Mouse (Mus musculus) telencephalon, adult 2 months (tissue): ENCODE measurements at regions not wholly inside any gene's neighbourhood (a gene's known extent, or its start where the extent isn't known, plus 50 kb on each side); places are given as distances from the start of the nearest gene placed in this dataset.

ENCODE experiments used
- DNase-seq: peaks from one replicate; pipeline ENCODE4 v3.0.0-alpha.2; 2011; ENCODE audit warnings: low read depth, low spot score

DNA sequence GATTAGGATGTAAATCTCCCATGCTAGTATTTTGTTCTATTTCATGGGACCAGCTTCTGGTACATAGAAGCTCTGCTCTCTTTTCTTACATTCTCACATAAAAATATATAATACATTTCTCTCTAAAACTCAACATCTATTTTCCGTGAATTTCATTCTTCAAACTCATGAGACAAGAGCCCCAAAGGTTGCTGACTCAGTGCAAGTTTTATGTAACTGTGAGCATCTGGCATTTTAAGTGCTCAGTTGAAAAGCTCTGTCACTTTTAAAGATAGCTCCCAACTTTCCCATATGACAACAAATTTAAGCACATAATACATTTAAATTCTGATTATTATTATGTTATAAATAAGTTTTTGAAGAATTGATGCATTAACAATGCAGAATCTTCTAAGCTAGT is 268.5 kb downstream of the AW209491 start:
- DNase-seq: peak; percentile 16

DNA sequence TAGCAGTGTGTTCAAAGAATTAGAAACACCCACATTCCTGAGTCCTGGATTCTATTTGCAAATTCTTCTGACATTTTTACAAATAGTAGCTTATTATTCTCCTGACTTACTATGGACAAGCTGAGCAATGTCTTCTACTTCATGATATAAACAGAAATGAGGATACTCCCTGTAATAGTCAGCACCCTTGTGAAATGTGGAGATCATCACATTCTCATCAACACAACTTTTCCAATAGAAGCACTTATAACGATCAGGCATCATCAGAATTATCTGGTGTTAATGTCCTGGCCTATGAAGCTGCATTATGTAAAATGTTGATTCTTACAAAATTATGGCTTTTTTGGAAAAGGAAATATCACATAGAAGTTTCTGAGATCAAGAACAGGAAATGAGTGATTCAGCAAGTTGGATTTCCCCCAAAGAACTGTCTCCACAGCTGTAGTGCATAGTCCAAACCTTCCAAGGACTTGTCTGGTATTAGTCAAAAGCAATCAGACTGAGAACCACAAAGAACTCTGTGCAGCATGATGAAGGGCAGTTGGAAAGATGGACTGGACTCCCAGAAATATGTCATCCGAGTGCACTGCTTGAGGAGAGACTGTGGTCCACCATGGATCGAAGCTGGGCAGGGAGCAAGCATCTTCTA is 300.3 kb downstream of the AW209491 start:
- DNase-seq: no peak

- no peak for DNase-seq
These were observed 336.3 kb downstream of the AW209491 start for GRCm38 (mm10) chr13:14966187-14966726.

- no peak for DNase-seq
These were observed 372.7 kb downstream of the AW209491 start for GRCm38 (mm10) chr13:15002700-15003099.

DNA sequence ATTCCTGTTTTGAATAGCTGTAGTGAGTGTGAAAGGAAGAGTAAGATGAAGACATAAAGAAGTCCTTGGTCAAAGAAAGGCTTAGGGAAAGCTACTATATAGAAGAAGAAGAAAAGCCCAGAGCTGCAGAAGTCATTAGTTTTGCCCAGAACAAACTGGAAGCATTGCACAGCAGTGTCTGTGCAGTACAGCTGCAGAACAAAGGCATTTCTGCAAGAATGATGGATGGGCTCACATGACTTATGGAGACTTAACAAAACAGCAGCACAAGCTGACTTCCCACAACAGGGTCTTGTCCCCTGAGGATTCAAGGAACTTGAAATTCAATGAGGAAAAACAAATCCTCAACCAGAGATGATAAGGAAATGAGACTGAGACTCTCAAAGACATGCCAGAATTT is 381.7 kb downstream of the AW209491 start:
- no peak for DNase-seq

DNA sequence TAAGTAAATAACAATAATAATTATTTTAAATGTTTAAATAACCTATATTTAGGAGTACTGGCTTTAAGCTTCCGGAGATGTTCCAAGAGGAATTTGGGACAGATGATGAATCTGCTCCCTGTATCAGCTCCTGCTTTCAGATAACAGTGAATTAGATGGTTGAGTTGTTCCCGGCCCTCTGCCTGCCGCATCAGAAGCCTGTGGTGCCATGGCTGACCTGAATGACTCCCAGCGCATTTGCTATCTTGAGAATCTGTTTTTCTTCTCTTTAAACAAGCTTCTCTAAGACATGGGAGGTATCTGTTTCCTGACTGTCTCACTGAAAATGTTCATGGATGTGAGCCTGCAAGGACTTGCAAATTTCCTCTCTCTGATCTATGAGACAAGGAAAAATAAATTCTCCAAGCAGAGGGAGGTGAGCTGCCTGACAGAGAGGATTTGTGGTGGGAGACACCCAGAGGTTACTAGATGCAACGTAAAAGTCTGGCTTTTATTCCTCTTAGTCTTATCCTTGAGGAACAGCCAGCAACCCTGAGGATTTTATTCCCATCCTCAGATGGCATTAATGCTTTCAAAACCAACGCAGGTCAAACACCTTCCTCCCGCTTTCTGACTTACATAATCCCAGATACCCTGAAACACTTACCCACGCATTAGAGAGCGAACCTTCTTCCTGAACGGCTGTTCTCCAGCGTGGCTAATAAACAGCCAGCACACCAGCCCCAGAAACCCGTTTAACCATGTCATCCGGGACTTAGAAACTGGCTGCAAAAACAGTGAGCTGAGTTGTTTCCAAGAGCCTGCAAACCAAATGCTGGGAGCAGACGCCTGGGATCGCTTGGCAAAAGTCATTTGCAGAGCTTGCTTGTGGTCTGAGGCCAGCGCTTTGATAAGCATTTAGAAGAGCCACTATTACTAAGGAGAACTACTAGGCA is 389.1 kb downstream of the AW209491 start:
- DNase-seq: no peak

DNA sequence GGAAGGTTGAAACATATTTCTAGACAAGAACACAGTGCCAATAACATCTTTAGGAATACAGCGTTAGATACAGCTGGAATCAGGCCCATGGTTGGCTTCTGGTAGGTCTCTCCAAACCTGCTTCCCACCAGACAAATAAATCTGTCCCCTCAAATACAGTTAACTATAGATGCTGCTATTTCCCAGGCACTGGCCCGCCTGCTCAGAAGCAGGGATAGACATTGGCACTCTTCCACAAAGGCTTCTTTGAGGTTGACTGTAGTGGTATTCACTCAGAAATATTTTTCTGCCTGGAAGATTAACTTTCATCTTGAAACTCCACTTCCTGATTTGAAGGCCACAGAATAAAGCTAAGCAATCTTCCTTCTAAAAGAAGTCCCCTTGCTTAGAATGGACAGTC is 396.6 kb downstream of the AW209491 start:
- no peak for DNase-seq

GRCm38 (mm10) chr13:15052667-15053375 is 410.2 kb upstream of the Gli3 start:
- no peak for DNase-seq

DNA sequence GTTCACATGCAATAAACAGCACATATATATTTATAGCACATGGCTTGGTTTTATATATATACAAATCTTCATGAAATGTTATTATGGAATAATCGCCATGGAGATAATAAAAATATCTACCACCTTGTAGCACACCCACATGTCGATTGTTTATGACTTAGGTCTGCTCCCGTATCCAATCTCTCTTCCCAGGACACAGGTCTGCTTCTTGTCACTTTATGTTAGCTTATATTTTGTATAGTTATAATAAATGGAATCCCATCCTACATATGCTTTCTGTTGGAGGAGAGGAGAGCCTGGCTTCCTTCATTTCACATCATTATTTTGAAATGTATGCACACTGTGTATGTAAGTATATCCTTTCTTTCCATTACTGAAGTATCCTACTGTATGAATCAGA is 408.3 kb upstream of the Gli3 start:
- no peak for DNase-seq

- no peak for DNase-seq
These were observed 384.4 kb upstream of the Gli3 start for GRCm38 (mm10) chr13:15078635-15079094.

- no peak for DNase-seq
These were observed 383.9 kb upstream of the Gli3 start for GRCm38 (mm10) chr13:15079148-15079547.

DNA sequence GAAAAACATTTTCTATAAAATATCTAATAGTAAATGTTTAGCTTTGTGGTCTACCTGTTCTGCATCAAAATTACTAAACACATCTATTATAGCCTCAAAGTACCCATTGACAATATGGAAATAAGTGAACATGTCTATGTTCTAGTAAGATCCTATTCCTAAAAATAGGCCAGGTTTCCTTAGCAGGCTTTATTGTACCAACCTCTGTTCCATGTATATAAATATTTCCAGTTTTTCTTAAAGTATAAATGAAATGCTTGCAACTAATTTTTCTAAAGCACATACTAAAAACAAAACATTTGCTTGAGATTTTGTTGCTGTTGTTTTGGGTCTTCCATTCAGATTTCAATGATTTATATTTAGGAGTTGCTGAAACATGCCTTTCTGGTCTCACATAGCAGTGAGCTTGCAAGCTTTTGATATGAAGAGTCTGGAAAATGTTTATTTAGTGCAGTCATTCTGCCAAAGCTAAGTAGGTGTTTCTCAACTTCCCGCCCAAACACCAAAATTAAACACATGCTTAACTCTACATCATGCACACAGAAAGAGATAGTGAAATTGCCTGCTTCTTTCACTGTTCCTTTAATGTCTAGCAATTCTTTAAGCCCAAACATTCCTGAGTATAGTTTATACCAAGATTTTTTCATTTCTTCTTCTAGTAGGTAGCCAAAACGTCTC is 380.6 kb upstream of the Gli3 start:
- peak; percentile 36 for DNase-seq

DNA sequence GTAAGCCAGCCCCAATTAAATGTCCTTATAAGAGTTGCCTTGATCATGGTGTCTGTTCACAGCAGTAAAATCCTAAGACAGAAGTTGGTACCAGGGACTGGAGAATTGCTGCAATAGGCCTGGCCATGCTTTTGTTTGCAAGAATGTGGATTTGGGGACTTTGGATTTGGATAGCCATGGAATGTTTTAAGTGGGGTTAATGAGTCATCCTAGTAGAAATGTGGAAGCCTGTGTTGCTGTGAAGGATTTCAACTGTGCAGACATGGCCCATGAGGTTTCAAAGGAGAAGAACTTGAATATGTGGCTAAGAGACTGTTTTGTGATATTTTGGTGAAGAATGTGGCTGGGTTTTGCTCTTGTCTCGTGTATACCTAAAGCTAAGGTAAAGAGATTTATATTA is 368.2 kb upstream of the Gli3 start:
- DNase-seq: no peak

DNA sequence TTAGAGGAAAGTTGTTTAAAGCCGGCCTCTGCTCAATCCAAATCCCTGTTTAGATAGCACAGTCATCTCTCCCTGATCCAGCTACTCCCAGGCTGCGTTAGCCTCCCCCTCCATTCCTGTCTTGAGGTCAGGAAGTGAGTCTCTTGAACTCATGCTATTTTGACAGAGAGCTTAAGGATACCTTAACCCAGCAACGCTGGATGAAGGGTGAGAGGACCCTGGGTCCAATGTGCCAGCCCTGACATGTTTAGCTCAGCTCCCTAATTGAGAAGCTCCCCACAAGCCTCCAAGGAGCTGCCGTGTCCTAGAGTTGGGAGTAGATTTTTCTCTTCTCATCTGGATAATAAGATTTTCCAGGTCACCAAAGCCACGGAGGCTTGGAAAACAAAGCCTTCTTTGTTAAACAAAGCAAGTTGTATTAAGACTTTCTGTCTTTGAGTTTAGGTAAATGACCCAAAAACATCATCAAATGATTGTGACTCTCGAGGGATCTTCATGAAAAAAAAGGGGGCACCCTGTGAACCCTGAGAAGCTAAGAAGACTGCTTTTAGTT is 355.2 kb upstream of the Gli3 start:
- DNase-seq: no peak

DNA sequence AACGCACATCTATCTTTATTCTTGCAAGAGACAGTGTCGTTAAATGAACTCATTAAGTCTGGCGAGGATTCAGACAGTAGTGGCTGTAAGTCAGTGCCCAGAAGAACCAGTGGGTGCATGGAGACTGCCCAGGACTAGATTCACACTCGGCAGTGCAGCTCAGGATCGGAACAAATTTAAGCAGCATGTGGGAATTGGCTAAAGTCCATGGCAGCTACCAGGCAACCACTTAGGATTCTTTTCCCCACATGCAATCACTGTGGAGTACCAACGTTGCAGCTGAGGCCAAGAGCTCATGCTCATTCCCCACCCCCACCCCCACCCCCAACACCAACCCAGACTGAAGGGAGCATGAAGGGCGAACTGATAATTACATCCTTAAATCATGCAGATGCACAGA is 349.7 kb upstream of the Gli3 start:
- peak; percentile 21 for DNase-seq

- DNase-seq: peak; percentile 36
These were observed 332.8 kb upstream of the Gli3 start for GRCm38 (mm10) chr13:15130249-15130648.

DNA sequence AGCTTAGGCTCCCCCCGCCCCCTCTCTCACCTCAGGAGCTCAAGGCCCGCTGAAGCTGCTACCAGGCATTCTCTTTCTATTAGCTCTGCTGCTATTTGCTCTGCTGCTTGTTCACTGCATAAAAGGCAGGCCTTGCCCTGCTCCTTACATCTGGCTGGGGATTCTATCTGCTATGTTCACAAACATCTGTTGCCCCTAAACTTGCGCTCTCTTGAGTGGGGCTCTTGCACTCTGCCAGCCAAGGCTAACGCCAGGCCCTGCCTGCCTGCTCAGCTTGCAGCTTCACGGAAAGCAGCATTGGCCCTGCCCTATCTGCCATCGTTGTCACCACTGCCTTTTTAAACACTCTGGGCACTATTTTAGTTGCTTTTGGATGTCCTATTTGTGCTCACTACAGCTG is 316.9 kb upstream of the Gli3 start:
- DNase-seq: no peak

- DNase-seq: no peak
These were observed 282.1 kb upstream of the Gli3 start for GRCm38 (mm10) chr13:15180898-15181297.

DNA sequence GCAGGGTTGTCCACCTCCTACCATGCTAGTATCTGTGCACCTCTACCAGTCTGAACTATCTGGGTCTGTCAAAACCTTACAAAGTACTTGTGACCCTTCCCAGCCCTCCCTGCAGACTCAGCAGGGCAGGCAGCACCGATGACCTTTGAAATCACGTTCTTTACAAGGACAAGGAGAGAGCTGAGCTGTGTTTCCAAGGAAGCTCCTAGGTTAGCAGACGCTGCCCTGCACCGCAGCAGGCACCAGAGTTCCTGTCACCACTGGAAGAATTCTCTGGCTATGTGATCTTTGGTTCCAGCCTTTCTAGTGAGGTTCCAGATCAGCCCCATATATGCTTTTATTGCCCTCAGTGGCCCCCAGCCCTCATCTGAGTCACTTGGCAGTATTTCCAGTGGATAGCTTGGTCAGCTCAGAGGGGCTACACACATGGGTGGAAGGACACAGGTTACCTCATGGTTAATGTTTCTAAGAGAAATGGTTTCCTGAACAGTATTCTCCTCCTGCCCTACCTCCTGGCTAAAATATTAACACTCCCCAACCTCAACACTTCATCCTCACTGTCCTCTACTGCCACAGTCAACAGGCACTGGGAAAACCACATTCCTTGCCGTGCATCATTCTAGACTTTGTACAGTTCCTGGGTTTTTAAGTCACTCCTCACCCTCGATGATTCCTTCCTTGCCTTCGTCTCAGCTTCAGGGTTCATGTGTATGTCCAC is 251.2 kb upstream of the Gli3 start:
- DNase-seq: no peak

DNA sequence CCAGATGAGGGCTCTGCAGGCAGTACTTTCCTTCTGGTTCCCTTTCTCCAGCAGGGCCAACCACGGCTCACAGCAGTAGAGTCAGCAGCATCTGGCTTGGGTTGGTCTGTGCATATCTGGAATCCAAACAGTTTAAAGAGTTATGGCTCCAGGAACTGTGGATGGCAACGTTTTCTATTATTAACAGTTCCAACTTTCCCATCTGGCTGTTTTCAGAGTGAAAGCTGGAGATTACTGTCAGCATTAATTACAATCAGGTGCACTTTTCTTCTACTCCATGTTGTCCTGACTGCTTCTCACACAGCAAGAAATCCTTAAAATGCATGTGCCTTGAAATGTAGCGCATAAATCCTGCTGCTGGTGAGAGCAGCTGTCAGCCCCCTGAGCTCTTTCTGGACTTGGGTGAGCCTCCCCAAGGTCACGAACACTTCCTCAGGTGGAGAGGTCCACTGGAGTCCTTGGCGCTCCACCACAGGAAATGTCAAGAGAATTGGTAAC is 250.6 kb upstream of the Gli3 start:
- DNase-seq: no peak
